Mouse (Mus musculus) kidney, postnatal 4 days (tissue): ENCODE data around the gene Setd7.

Experiments
- DNase-seq, 2 experiments: peaks; one replicate each; pipeline ENCODE4 v3.0.0; 2021; ENCODE audit warnings: mixed read lengths in 2 of 2

Setd7 gene

DNA sequence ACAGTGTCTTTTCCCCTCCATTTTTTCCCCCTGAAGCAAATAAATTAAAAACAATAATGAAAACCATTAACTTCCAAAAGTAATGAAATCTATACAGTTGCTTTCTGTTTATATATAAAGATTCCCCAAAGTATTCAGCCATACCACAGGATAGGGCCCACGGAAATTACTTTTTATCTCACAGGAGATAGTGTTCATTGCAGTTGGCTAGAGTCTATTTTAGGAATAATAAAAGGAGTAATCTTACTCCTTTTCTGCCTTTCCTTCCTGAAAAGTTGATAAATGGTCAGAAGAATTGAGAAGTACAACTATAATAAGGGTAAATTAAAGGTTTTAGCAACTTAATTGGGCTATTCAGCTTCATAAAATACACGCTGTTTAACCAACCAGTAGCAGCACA, 92.1 kb downstream of the Setd7 start:
- no peak for DNase-seq
